Mouse (Mus musculus) spleen, adult 2 months (tissue): Measurements from ENCODE around the gene Krtap5-1.

ENCODE experiments used
- CTCF ChIP-seq: fragments of 200-500 bp; IDR thresholded peaks from 2 replicates; pipeline ENCODE4 v1.5.1; 2011; ENCODE audit warnings: mild to moderate bottlenecking, inconsistent platforms; ENCODE audit not compliant: insufficient read depth, insufficient read length, insufficient replicate concordance; ENCODE audit errors: extremely low read depth
- POLR2A ChIP-seq: fragments of 200-500 bp; IDR thresholded peaks from 2 replicates; pipeline ENCODE4 v1.6.1; 2011; ENCODE audit warnings: low read depth, low read length, inconsistent platforms

DNA sequence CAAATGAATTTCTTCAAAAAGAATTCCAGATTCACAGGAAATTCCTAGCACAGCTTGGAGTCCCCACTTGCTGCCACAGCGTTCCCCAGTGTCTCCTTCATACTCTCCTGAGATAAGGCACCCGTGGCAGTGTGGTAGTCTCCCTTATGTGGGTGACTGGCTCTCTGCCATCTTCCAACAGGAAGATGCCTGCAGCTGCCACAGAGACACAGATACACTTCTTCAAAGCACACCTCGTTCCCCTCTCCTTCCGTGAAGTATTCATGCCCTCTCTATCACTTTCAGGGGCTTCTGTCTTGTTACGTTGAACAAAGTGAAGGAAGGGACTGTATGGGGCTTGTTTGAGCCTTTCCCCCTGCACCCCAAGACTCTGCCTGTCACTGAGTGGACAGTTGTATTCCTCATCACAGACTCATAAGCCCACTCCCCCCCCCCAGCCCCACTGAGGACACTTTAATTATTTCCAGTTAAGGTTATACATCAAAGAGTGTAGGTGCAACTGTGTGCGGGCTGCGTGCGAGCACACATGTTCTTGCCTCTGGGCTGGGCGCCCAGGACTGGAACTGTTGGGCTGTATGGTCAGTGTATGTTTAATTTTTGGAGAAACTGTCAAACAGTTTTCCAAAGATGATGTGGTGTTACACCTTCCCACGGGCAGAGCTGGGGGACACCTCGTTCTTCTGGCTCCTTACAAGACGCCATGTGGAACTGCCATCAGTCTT lies 26.6 kb upstream of the Krtap5-1 start:
- TF ChIP-seq POLR2A (no peak), CTCF (no peak)
